Mouse (Mus musculus): ENCODE results near the gene Bex6.

GRCm38 (mm10) chr16:32167819-32168545 is 11.6 kb upstream of the Bex6 start:
- TF ChIP-seq CTCF (IDR thresholded peaks at IDR 0.05; ENCODE audit: borderline replicate concordance, insufficient read depth, low read depth, low read length) = no peak
- TF ChIP-seq POLR2A (IDR thresholded peaks at IDR 0.05; ENCODE audit: borderline replicate concordance, insufficient read depth, low read length) = no peak
